Mouse (Mus musculus) liver, adult 2 months (tissue): ENCODE measurements around the gene Fbh1. TPM values are rescaled to one million over a fixed set of nuclear protein-coding genes. Genes with fewer than 3 reads are reported as not detected.

ENCODE experiments used
- DNase-seq: peaks from one replicate; pipeline ENCODE4 v3.0.0-alpha.2; 2011; ENCODE audit warnings: low read depth, low spot score; ENCODE audit errors: extremely low read depth
- H3K27ac ChIP-seq: fragments of 200-500 bp; replicated peaks from 2 replicates; pipeline ENCODE4 v1.5.1; 2012; ENCODE audit warnings: low read depth, mild to moderate bottlenecking, control low read depth, inconsistent platforms, low read length; ENCODE audit not compliant: insufficient read depth
- H3K27me3 ChIP-seq: fragments of 200-500 bp; 2 replicates; pipeline ENCODE4 v1.6.1; 2012; ENCODE audit warnings: mild to moderate bottlenecking, moderate library complexity, low read length, inconsistent platforms; ENCODE audit not compliant: control insufficient read depth, insufficient read depth
- H3K36me3 ChIP-seq: fragments of 200-500 bp; 2 replicates; pipeline ENCODE4 v1.6.1; 2012; ENCODE audit warnings: low read length, inconsistent platforms; ENCODE audit not compliant: control insufficient read depth, insufficient read depth
- H3K4me1 ChIP-seq: fragments of 200-500 bp; 2 replicates; pipeline ENCODE4 v1.6.1; 2011; ENCODE audit warnings: low read length; ENCODE audit not compliant: control insufficient read depth, insufficient read depth
- H3K4me3 ChIP-seq: fragments of 200-500 bp; 2 replicates; pipeline ENCODE4 v1.5.1; 2011; ENCODE audit warnings: low read depth, mild to moderate bottlenecking, control low read depth, low read length, moderate library complexity; ENCODE audit not compliant: insufficient read depth
- H3K79me2 ChIP-seq: fragments of 200-500 bp; 2 replicates; pipeline ENCODE4 v1.6.1; 2012; ENCODE audit warnings: inconsistent platforms, mild to moderate bottlenecking, low read length, moderate library complexity; ENCODE audit not compliant: control insufficient read depth, insufficient read depth
- H3K9ac ChIP-seq: fragments of 200-500 bp; 2 replicates; pipeline ENCODE4 v1.6.1; 2012; ENCODE audit warnings: low read depth, mild to moderate bottlenecking, control low read depth, inconsistent platforms, low read length
- CTCF ChIP-seq: fragments of 200-500 bp; IDR thresholded peaks from 2 replicates; pipeline ENCODE4 v1.5.1; 2011; ENCODE audit warnings: low read depth, low read length, control low read depth
- POLR2A ChIP-seq: fragments of 200-500 bp; IDR thresholded peaks from 2 replicates; pipeline ENCODE4 v1.6.1; 2011; ENCODE audit warnings: low read length, control low read depth; ENCODE audit not compliant: insufficient read depth; ENCODE audit errors: extremely low read depth
- WGBS: fragments of 180-500 bp; shearing (Covaris S2); methylation state at CpG from one replicate; pipeline ENCODE4 v1.1.7; 2018; 5-methylcytosine and 5-hydroxymethylcytosine counted together
- polyA plus RNA-seq: library from polyadenylated mRNA; depleted of rRNA; stranded (reverse); fragments of >200 nt; gene quantifications from 2 replicates; pipeline ENCODE4 v1.2.3, GENCODE M21; 2012
- total RNA-seq: library from RNA; depleted of rRNA; stranded (reverse); fragments of >200 nt; gene quantifications from 2 replicates; pipeline ENCODE4 v1.2.3, GENCODE M21; 2014

The Fbh1 gene
- total and polyA plus RNA-seq, 2 experiments = 20.4 to 40.0 TPM

DNA sequence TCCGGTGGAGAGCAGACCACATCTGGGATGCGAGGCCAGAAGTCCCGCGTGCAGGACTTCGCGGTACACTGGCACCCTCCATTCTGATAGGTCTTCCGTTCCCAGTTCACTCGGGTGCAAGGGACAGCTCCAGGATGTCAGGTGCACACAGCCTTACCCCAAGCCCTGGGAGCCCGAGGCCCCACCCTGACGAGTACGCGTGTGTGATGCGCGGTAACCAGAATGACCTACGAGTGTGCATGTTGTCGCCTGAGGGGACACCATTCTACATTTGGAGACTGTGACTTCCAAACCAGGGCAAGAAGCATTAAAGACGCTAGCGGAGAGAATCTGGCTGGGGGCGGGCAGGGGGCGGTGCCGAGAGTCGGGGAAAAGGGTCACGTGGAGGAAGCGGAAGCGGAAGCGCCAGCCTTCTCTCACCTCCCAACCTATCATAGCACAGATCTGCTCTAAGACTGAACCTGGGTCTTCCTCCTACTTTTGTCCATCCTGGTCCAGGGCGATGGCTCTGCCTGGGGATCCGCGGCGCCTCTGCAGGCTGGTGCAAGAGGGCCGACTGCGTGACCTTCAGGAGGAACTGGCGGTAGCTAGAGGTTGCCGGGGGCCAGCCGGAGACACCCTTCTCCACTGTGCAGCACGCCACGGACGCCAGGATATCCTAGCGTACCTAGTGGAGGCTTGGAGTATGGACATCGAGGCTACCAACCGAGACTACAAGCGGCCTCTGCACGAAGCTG lies 873 bp upstream of the Fbh1 start:
- DNase-seq = peak; percentile 89
- H3K9ac ChIP-seq = peak overlapping the region; percentile 72
- TF ChIP-seq CTCF (peak; percentile 30), POLR2A (0 out of 2 replicates have a peak, but pooled peaks have one; percentile 32)
- H3K4me1 ChIP-seq = no peaks in the 10 kb centered on the region; the same call in 1 of the 2 replicates
- H3K36me3 ChIP-seq = no peaks in the 10 kb centered on the region; the same call in 1 of the 2 replicates
- H3K4me3 ChIP-seq = peak overlapping the region; percentile 84
- peaks cover 12% of the 10 kb centered on the region; the same call in 1 of the 2 replicates for H3K79me2 ChIP-seq
- WGBS = under 1% methylated on average over 43 of the region's 43 CpGs
- no peaks in the 10 kb centered on the region for H3K27me3 ChIP-seq
- peak overlapping the region; percentile 77 for H3K27ac ChIP-seq

DNA sequence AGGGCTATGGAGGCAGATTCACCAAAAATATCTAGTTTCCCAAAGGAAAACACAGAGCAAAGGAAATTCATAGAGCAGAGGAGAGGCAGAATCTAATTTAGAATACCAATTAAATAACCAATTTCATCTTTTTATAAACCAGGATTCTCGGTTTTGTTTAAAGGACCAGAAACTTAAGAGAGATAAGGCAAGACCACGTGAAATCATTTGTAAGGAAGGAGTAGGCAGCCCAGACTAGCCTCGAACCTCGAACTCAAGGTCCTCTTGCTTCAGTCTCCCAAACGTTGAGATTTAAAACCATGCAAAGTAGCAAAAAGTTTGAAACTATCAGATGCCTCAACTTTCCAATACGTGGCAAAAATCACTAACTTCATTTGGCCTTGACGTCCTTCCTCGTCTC lies 967 bp downstream of the Fbh1 start:
- Histone ChIP-seq H3K27ac (no peak overlapping the region), H3K27me3 (no peaks in the 10 kb centered on the region), H3K79me2 (peaks cover 12% of the 10 kb centered on the region; the same call in 1 of the 2 replicates), H3K36me3 (no peaks in the 10 kb centered on the region), H3K4me1 (no peaks in the 10 kb centered on the region; the same call in 1 of the 2 replicates), H3K4me3 (peak overlapping the region; percentile 78), H3K9ac (peak overlapping the region; percentile 83)
- TF ChIP-seq CTCF (no peak), POLR2A (no peak)
- WGBS = 41% methylated on average over 8 of the region's 8 CpGs
- no peak for DNase-seq

DNA sequence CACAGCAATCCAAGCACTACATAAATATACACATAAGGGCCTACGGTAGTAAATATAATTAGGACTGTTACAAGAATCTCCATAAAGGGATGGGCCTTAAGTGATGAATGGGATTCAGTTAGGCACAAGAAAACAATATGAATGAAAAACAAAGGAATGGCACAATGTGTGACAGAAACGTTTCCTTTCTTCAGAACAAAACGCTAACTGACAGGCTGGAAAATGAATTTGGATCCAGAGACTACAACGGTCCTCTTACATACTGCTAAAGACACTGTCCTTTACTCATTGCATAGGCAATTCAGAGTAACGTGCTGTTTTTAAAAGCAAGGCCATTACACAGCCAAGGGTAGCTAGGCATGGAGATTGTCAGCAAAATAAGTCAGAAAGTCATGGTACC lies 2.3 kb downstream of the Fbh1 start:
- Histone ChIP-seq H3K9ac (no peak overlapping the region), H3K79me2 (peaks cover 12% of the 10 kb centered on the region; the same call in 1 of the 2 replicates), H3K36me3 (no peaks in the 10 kb centered on the region), H3K4me3 (no peak overlapping the region), H3K27ac (no peak overlapping the region), H3K27me3 (no peaks in the 10 kb centered on the region), H3K4me1 (no peaks in the 10 kb centered on the region; the same call in 1 of the 2 replicates)
- DNase-seq = no peak
- WGBS = 84% methylated on average over 5 of the region's 5 CpGs
- no peak for TF ChIP-seq CTCF
- no peak for TF ChIP-seq POLR2A

DNA sequence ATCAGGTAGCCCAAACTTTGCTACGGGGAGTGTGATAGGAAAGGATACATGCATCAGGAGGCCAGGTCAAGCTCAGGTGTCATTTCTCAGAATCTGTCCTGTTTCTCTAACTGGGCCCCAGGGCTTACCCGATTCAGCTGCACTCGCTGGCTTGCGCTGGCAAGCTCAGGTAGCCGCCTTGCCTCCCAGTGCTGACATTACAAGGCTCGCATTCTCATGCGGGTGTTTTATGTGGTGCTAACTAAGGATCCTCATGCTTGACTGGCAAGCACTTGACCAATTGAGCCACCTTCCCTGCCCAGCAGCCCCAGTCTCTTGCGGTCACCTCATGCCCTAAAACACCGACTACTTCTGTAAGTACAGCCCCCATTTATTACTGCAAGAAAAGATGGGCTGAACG lies 3.0 kb downstream of the Fbh1 start:
- WGBS = 93% methylated on average over 10 of the region's 10 CpGs
- H3K4me3 ChIP-seq = no peak overlapping the region
- TF ChIP-seq POLR2A (no peak), CTCF (no peak)

DNA sequence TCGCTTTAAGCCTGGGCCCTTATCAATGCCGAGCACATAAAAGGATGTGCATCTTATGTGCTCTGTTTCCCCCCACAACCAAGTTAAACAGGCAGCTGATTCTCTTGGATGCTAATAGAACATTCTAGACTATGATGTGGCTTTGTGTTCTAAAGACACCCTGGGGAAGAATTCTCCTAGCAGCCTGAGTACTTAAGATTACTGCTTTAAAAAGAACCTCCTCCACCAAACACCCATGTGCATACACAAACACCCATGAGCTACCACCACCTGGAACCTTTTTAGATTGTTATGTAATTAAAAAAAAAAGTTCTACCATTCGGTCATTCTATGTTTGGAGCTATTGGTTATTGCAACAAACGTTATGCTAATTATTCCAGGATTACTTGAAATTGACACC lies 5.0 kb downstream of the Fbh1 start:
- Histone ChIP-seq H3K27me3 (no peaks in the 10 kb centered on the region), H3K79me2 (peaks cover 12% of the 10 kb centered on the region; the same call in 1 of the 2 replicates), H3K36me3 (peaks cover 11% of the 10 kb centered on the region; the same call in 1 of the 2 replicates), H3K4me1 (0 out of 2 replicates have a peak, but pooled peaks cover 2% of the 10 kb centered on the region), H3K9ac (no peak overlapping the region), H3K27ac (no peak overlapping the region), H3K4me3 (no peak overlapping the region)
- 80% methylated on average over 4 of the region's 4 CpGs for WGBS
- TF ChIP-seq CTCF (no peak), POLR2A (no peak)
- DNase-seq = no peak

More for the DNA sequence above, 3.0 kb downstream of the Fbh1 start:
- Histone ChIP-seq H3K79me2 (peaks cover 12% of the 10 kb centered on the region; the same call in 1 of the 2 replicates), H3K9ac (no peak overlapping the region), H3K27me3 (no peaks in the 10 kb centered on the region), H3K4me1 (no peaks in the 10 kb centered on the region; the same call in 1 of the 2 replicates), H3K36me3 (peaks cover 2% of the 10 kb centered on the region; the same call in 1 of the 2 replicates), H3K27ac (no peak overlapping the region)
- DNase-seq = no peak

DNA sequence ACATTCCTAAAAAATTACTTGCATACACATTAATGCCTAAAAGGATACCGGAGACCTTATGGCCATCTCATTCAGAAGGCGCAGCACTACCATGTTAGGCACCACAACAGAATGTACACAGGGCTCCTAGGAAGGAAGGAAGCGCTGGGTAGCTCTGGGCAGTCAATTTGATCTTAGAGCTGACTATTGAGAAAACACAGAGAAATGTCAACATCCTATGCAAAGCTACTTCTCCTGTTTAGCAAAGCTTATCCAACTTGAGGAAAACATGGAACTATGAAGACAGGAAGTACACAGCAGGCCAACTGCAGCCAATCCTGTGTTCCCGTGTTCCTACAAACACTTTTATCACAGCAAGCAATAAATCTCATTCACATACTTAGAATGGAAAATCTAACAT lies 5.7 kb downstream of the Fbh1 start:
- 84% methylated on average over 4 of the region's 4 CpGs for WGBS
- no peak overlapping the region for H3K27ac ChIP-seq
- no peak overlapping the region for H3K4me3 ChIP-seq
- no peak for TF ChIP-seq CTCF
- no peak for TF ChIP-seq POLR2A
- peaks cover 14% of the 10 kb centered on the region for H3K36me3 ChIP-seq
- H3K27me3 ChIP-seq = no peaks in the 10 kb centered on the region
- 0 out of 2 replicates have a peak, but pooled peaks cover 2% of the 10 kb centered on the region for H3K4me1 ChIP-seq
- peak; percentile 24 for DNase-seq
- peaks cover 6% of the 10 kb centered on the region; the same call in 1 of the 2 replicates for H3K79me2 ChIP-seq
- no peak overlapping the region for H3K9ac ChIP-seq
